Mouse (Mus musculus) lung, postnatal 0 days (tissue): ENCODE data around the gene Mpz.

ENCODE experiments used
- CTCF ChIP-seq: IDR thresholded peaks from 2 replicates; pipeline ENCODE4 v1.5.1; 2016; ENCODE audit warnings: antibody characterized with exemption, mild to moderate bottlenecking
- EP300 ChIP-seq: IDR thresholded peaks from 2 replicates; pipeline ENCODE4 v1.6.1; 2016; ENCODE audit warnings: antibody characterized with exemption, mild to moderate bottlenecking, control low read depth

GRCm38 (mm10) chr1:171183620-171184019, 33.1 kb downstream of the Mpz start:
- TF ChIP-seq CTCF (no peak), EP300 (no peak)
